Mouse (Mus musculus) thymus, adult 2 months (tissue): ENCODE data around the gene Kif5a.

Source experiments
- CTCF ChIP-seq: fragments of 200-500 bp; IDR thresholded peaks from 2 replicates; pipeline ENCODE4 v1.5.1; 2012; ENCODE audit warnings: mild to moderate bottlenecking, control low read depth, low read length, moderate library complexity, borderline replicate concordance; ENCODE audit not compliant: control insufficient read depth, poor library complexity, insufficient read depth; ENCODE audit errors: extremely low read depth
- POLR2A ChIP-seq: fragments of 200-500 bp; IDR thresholded peaks from 2 replicates; pipeline ENCODE4 v1.6.1; 2012; ENCODE audit warnings: mild to moderate bottlenecking, low read length, control low read depth, moderate library complexity; ENCODE audit not compliant: control insufficient read depth, poor library complexity, insufficient read depth; ENCODE audit errors: extremely low read depth

GRCm38 (mm10) chr10:127209928-127210570 is 53.1 kb downstream of the Kif5a start:
- TF ChIP-seq CTCF (no peak), POLR2A (no peak)
